Mouse (Mus musculus) kidney, embryonic 16.5 days (tissue): ENCODE results near the gene Sh3glb1. TPM values are rescaled to one million over a fixed set of nuclear protein-coding genes. Genes with fewer than 3 reads are reported as not detected.

Experiments
- ATAC-seq: fragments of 200-750 bp; cut with Nextera tagmentation; 2 replicates; pipeline ENCODE4 v1.8.0; 2017; ENCODE audit warnings: moderate TSS enrichment; ENCODE audit not compliant: low FRiP score, low TSS enrichment
- H3K27ac ChIP-seq: fragments of 300-500 bp; sonication (generic); 2 replicates; pipeline ENCODE4 v1.5.1; 2014; ENCODE audit warnings: low read length
- H3K27me3 ChIP-seq: fragments of 300-500 bp; sonication (generic); 2 replicates; pipeline ENCODE4 v1.6.1; 2014; ENCODE audit warnings: low read length, control low read depth, mixed read lengths; ENCODE audit not compliant: insufficient read depth
- H3K36me3 ChIP-seq: fragments of 300-500 bp; sonication (generic); 2 replicates; pipeline ENCODE4 v1.6.1; 2014; ENCODE audit warnings: low read length, control low read depth, mixed read lengths; ENCODE audit not compliant: insufficient read depth
- H3K4me1 ChIP-seq: fragments of 300-500 bp; sonication (generic); 2 replicates; pipeline ENCODE4 v1.6.1; 2014; ENCODE audit warnings: low read length, control low read depth, mixed read lengths; ENCODE audit not compliant: insufficient read depth
- H3K4me2 ChIP-seq: fragments of 300-500 bp; sonication (generic); replicated peaks from 2 replicates; pipeline ENCODE4 v1.6.1; 2014; ENCODE audit warnings: low read depth, low read length
- H3K4me3 ChIP-seq: fragments of 300-500 bp; sonication (generic); 2 replicates; pipeline ENCODE4 v1.5.1; 2014; ENCODE audit warnings: mild to moderate bottlenecking, low read length
- H3K9ac ChIP-seq: fragments of 300-500 bp; sonication (generic); replicated peaks from 2 replicates; pipeline ENCODE4 v1.6.1; 2014; ENCODE audit warnings: low read length
- H3K9me3 ChIP-seq: fragments of 300-500 bp; sonication (generic); 2 replicates; pipeline ENCODE4 v1.6.1; 2016; ENCODE audit warnings: low read length, control low read depth
- WGBS: fragments of 180-500 bp; shearing (Covaris S2); extraction: QIAGEN DNeasy Blood & Tissue Kit; methylation state at CpG from one replicate; pipeline ENCODE4 v1.1.7; 2014; 5-methylcytosine and 5-hydroxymethylcytosine counted together
- polyA plus RNA-seq: library from polyadenylated mRNA; unstranded; fragments of >200 nt; fragmentation: Nextera tagmentation; extraction: Ambion mirVana; gene quantifications from 2 replicates; pipeline ENCODE4 v1.2.1, GENCODE M21; 2015

The Sh3glb1 gene
- polyA plus RNA-seq, 1 experiment from 2014 or later, result 94.9 TPM

DNA sequence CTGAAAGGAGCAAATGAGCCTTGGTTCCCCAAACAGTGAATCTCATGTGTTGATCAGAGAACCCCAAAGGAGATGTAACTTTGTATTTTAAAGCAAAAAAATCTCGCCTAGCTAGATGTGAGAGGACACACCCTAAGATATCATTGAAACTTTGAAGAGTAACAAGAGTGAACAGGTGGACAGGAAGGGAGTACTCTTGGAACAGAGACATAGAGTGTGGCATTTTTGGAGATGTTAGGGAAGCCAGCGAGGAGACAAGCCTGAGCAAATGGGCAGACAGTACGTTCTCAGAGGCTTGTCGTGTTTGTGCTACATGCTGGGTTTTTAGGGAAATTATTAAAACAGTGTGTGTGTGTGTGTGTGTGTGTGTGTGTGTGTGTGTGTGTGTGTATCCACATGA is 82.0 kb downstream of the Sh3glb1 start:
- no peaks in the 10 kb centered on the region for H3K27me3 ChIP-seq
- no peak overlapping the region for H3K4me3 ChIP-seq
- peaks cover 4% of the 10 kb centered on the region; the same call in 1 of the 2 replicates for H3K4me1 ChIP-seq
- no peak overlapping the region for H3K27ac ChIP-seq
- ATAC-seq, result no peak
- no peak overlapping the region for H3K4me2 ChIP-seq
- no peaks in the 10 kb centered on the region for H3K36me3 ChIP-seq
- 87% methylated on average over 4 of the region's 4 CpGs for WGBS
- no peak overlapping the region for H3K9ac ChIP-seq
- H3K9me3 ChIP-seq, result peaks cover 3% of the 10 kb centered on the region; the same call in 1 of the 2 replicates

DNA sequence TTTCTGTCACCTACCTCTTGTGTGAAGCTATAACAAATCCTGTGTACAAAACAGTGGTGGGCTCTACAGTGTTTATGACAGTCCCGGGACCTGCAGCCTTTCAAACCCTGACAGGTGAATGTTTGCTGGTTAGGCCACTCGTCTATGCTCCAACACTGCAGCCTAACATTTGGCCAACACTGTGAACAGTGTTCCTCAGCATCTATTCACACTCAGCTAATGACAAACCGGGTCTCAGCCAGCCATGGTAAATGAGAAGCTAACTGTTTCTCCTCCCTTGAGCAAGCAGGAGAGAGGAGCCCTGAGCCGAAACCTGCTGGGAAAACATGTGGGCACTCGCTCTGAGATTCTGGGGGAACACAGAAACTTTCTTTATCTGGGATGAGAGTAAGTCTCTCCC is 84.9 kb downstream of the Sh3glb1 start:
- H3K36me3 ChIP-seq, result no peaks in the 10 kb centered on the region
- H3K27me3 ChIP-seq, result no peaks in the 10 kb centered on the region
- ATAC-seq, result no peak
- H3K4me1 ChIP-seq, result no peaks in the 10 kb centered on the region
- no peak overlapping the region for H3K4me3 ChIP-seq
- WGBS, result 78% methylated on average over 5 of the region's 5 CpGs
- H3K27ac ChIP-seq, result no peak overlapping the region
- H3K9me3 ChIP-seq, result no peaks in the 10 kb centered on the region
- no peak overlapping the region for H3K4me2 ChIP-seq
- no peak overlapping the region for H3K9ac ChIP-seq

Other genes starting within 250 kb of the Sh3glb1 start
- gene Hs2st1, start 150.2 kb downstream of the Sh3glb1 start, polyA plus RNA-seq, result 10.2 and 11.3 TPM in 2 replicates
- 645 and 709 TPM in 2 replicates for gene Selenof, start 150.0 kb downstream of the Sh3glb1 start, polyA plus RNA-seq
- gene Clca3a1, start 40.6 kb upstream of the Sh3glb1 start, polyA plus RNA-seq, result 13.0 and 13.9 TPM in 2 replicates
- gene Clca3a2, start 99.2 kb upstream of the Sh3glb1 start, polyA plus RNA-seq, result 0.10 and 0.49 TPM in 2 replicates
- 0.07 TPM in 1 of 2 replicates, not detected in the other for gene Clca3b, start 129.0 kb upstream of the Sh3glb1 start, polyA plus RNA-seq
- gene Clca4b, start 212.2 kb upstream of the Sh3glb1 start, polyA plus RNA-seq, result not detected in 2 replicates